Mouse (Mus musculus) heart, embryonic 15.5 days (tissue): ENCODE measurements around the gene Cd300ld4. TPM values are rescaled to one million over a fixed set of nuclear protein-coding genes. Genes with fewer than 3 reads are reported as not detected.
"Not testable (repeated sequence)": the region's sequence is repeated elsewhere in the genome, so short reads cannot be mapped to it uniquely, and the experiment has no call there.

ENCODE experiments used
- ATAC-seq: fragments of 200-750 bp; cut with Nextera tagmentation; replicated peaks from 2 replicates; pipeline ENCODE4 v1.8.0; 2017; ENCODE audit warnings: low read depth, moderate TSS enrichment; ENCODE audit not compliant: insufficient number of reproducible peaks, insufficient read depth, low FRiP score
- H3K27ac ChIP-seq: fragments of 300-500 bp; sonication (generic); 2 replicates; pipeline ENCODE4 v1.5.1; 2015; ENCODE audit warnings: mild to moderate bottlenecking, inconsistent platforms
- H3K27me3 ChIP-seq: fragments of 300-500 bp; sonication (generic); 2 replicates; pipeline ENCODE4 v1.6.1; 2015; ENCODE audit warnings: inconsistent platforms
- H3K36me3 ChIP-seq: fragments of 300-500 bp; sonication (generic); 2 replicates; pipeline ENCODE4 v1.6.1; 2015; ENCODE audit warnings: mild to moderate bottlenecking, inconsistent platforms
- H3K4me1 ChIP-seq: fragments of 300-500 bp; sonication (generic); replicated peaks from 2 replicates; pipeline ENCODE4 v1.6.1; 2015; ENCODE audit warnings: inconsistent platforms
- H3K4me2 ChIP-seq: fragments of 300-500 bp; sonication (generic); 2 replicates; pipeline ENCODE4 v1.6.1; 2015; ENCODE audit warnings: inconsistent platforms, mild to moderate bottlenecking, moderate library complexity
- H3K4me3 ChIP-seq: fragments of 300-500 bp; sonication (generic); 2 replicates; pipeline ENCODE4 v1.5.1; 2015; ENCODE audit warnings: mild to moderate bottlenecking, inconsistent platforms
- H3K9ac ChIP-seq: fragments of 300-500 bp; sonication (generic); 2 replicates; pipeline ENCODE4 v1.6.1; 2015; ENCODE audit warnings: mild to moderate bottlenecking, inconsistent platforms
- H3K9me3 ChIP-seq: fragments of 300-500 bp; sonication (generic); replicated peaks from 2 replicates; pipeline ENCODE4 v1.6.1; 2016; ENCODE audit warnings: inconsistent platforms
- WGBS: fragments of 180-500 bp; shearing (Covaris S2); methylation state at CpG from one replicate; pipeline ENCODE4 v1.1.7; 2015; ENCODE audit warnings: mixed read lengths; 5-methylcytosine and 5-hydroxymethylcytosine counted together
- polyA plus RNA-seq: library from polyadenylated mRNA; unstranded; fragments of >200 nt; fragmentation: Nextera tagmentation; extraction: Ambion mirVana; gene quantifications from 2 replicates; pipeline ENCODE4 v1.2.1, GENCODE M21; 2015

The Cd300ld4 gene
- polyA plus RNA-seq = not detected in 2 replicates

DNA sequence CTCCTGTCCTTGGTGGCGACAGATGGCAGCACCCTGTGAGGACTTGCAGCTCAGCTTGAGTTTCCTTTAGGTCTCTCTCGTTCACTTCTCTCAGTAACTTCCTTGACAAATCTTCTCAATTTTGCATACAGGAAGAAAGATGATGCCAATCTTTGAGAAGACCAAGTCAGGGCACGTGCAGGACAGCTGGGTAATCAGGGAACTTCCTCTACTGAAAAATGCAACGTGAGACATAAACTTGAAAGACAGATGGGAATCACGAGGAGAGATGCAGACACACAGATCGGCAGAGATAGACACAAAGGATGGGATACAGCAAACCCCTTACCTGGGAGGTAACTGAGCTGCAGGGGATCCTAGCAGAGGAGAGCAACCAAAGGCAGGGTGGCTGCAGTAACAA lies at the start of gene Cd300ld4:
Gene Cd300ld4, minus strand, starts transcription at position 101 of the 400 bp plus-strand sequence.
- not testable (repeated sequence) for H3K27ac ChIP-seq, H3K9ac ChIP-seq, H3K27me3 ChIP-seq, ATAC-seq, H3K4me2 ChIP-seq, H3K36me3 ChIP-seq, H3K4me3 ChIP-seq, H3K9me3 ChIP-seq, H3K4me1 ChIP-seq
- no CpG with 5 or more reads among the region's 6 CpGs for WGBS

DNA sequence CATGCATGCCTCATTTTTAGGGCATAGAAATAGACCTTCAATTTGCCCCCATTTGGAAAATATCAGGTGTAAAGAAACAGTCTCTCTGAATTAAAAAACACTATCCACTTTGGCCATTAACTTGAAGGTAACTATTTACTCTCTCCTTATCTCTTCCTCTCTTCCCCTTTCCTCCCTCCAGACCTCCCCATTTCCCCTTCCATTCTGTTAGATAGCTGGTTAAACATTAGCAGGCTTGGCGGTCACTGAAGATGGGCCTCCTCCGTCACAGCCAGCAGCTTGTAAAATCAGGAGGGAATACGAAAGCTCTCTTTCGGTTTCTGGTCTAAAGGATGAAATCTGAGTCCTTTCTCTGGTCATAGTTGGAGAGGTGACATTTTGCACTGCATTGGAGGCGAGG lies 49.0 kb upstream of the Cd300ld4 start:
- Histone ChIP-seq H3K9ac (no peak overlapping the region), H3K9me3 (no peaks in the 10 kb centered on the region), H3K4me2 (no peak overlapping the region), H3K4me1 (0 out of 2 replicates have a peak, but pooled peaks cover 4% of the 10 kb centered on the region), H3K4me3 (no peak overlapping the region), H3K36me3 (no peaks in the 10 kb centered on the region), H3K27me3 (no peaks in the 10 kb centered on the region; the same call in 1 of the 2 replicates), H3K27ac (no peak overlapping the region)
- 46% methylated on average over 5 of the region's 5 CpGs for WGBS
- ATAC-seq = no peak

DNA sequence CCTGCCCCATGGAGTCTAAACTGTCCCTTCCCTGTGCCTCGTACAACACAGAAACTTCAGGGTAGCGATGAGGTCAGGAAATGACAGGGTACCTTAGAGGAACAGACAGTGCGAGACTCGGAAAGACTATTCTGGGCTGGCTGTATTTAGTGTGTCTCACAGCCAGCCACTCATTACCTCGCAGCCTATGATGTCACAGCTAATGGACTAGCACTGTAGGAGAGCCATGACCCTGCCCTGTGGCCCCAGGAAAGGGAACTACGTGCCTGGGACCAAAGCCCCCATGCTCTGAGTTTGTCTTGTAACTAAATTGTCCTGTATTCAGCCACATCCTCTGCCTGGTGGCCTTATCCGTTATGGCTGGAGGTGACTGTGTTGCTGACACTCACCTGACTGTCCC lies 48.6 kb upstream of the Cd300ld4 start:
- 50% methylated on average over 7 of the region's 7 CpGs for WGBS
- Histone ChIP-seq H3K4me3 (no peak overlapping the region), H3K4me1 (0 out of 2 replicates have a peak, but pooled peaks cover 4% of the 10 kb centered on the region), H3K4me2 (no peak overlapping the region), H3K27me3 (no peaks in the 10 kb centered on the region; the same call in 1 of the 2 replicates), H3K36me3 (no peaks in the 10 kb centered on the region), H3K27ac (no peak overlapping the region), H3K9me3 (no peaks in the 10 kb centered on the region), H3K9ac (no peak overlapping the region)
- no peak for ATAC-seq

DNA sequence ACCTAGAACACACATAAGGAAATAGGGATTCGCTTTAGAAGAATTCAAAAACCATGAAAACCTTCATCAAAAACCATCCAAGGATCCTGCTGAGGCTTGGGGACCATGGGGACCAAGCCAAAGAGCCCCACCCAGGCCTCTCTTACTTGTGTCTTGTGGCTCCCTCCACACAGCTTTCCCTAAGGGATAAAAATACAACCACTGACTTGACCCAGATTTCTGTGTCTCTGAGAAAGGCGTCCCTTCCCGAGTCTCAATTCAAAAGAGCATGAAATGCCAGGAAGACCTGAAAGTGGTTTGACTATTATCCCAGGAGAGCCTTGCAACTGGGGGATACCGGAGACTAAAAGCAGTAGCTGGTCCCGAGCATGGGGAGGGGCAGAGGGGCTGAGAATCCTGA lies 46.2 kb upstream of the Cd300ld4 start:
- WGBS = 66% methylated on average over 5 of the region's 5 CpGs
- H3K4me2 ChIP-seq = no peak overlapping the region
- no peaks in the 10 kb centered on the region; the same call in 1 of the 2 replicates for H3K27me3 ChIP-seq
- no peak overlapping the region for H3K4me3 ChIP-seq
- no peak overlapping the region for H3K27ac ChIP-seq
- no peak overlapping the region for H3K9ac ChIP-seq
- no peak for ATAC-seq
- 0 out of 2 replicates have a peak, but pooled peaks cover 4% of the 10 kb centered on the region for H3K4me1 ChIP-seq
- no peaks in the 10 kb centered on the region for H3K36me3 ChIP-seq
- H3K9me3 ChIP-seq = no peaks in the 10 kb centered on the region

DNA sequence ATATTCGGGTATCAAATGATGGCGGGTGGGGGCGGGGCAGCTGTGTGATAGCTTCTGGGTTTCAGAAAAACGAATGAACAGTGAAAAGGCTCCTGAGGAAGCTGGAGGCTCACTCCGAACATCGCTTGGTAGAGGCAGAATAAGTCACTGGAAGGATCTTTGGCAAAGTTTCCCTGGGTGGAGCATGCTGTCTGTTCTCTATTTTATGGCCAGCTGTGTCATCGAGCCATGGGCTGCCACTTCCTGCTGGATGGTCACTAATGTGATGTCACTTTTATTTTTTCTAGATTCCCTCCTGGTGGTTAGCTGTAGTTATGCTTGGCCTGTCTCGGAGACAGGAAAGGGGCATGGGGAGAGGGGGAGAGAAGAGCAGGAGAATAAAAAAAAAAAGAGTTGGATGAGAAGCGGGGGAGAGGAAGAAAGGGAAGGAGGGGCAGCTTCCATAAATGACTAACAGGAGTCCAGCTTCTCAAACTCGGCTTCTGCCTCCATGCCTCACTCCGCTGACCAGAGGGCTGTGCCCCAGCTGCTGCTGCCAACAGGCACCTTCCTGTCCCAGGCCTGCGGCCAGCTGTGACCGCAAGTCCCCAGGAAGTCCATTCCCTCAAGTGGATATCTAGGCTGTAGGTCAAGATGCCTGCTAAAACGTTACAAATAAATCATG lies 45.0 kb upstream of the Cd300ld4 start:
- H3K4me3 ChIP-seq = no peak overlapping the region
- H3K9me3 ChIP-seq = no peaks in the 10 kb centered on the region
- no peaks in the 10 kb centered on the region; the same call in 1 of the 2 replicates for H3K27me3 ChIP-seq
- ATAC-seq = no peak
- H3K36me3 ChIP-seq = no peaks in the 10 kb centered on the region
- H3K27ac ChIP-seq = no peak overlapping the region
- no peak overlapping the region for H3K9ac ChIP-seq
- peak overlapping the region; percentile 29 for H3K4me2 ChIP-seq
- WGBS = 22% methylated on average over 14 of the region's 14 CpGs
- 0 out of 2 replicates have a peak, but pooled peaks cover 4% of the 10 kb centered on the region for H3K4me1 ChIP-seq

DNA sequence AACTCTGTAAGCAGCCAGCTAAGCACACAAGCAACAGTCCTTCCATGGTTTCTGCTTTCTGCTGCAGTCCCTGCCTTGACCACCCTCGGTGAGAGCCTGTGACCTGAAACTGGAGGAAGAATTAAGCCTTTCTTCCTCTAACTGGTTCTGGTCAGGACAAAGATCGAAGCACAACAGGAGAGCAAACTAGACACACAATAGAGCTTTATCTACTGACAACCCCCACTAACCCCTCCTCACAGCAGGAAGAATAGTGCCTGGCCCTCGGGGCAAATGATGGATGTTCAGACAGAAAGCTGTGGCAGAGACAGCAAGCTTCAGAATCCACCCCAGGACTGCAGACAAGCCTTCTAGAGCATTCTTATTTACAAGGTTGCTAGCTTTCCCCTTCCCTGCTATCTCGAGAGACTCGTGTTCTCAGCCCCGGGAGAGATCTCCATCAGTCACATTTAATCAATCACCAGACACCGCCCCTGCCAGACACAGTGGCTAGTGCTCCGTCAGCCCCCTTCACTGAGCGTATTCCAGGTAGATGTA lies 44.3 kb upstream of the Cd300ld4 start:
- no peak for ATAC-seq
- Histone ChIP-seq H3K9ac (no peak overlapping the region), H3K4me3 (no peak overlapping the region), H3K36me3 (no peaks in the 10 kb centered on the region), H3K4me1 (0 out of 2 replicates have a peak, but pooled peaks cover 4% of the 10 kb centered on the region), H3K27me3 (no peaks in the 10 kb centered on the region; the same call in 1 of the 2 replicates), H3K27ac (no peak overlapping the region), H3K9me3 (no peaks in the 10 kb centered on the region), H3K4me2 (peak overlapping the region; percentile 29; the same call in 1 of the 2 replicates)
- whole genome bisulfite sequencing = 8% methylated on average over 9 of the region's 9 CpGs

DNA sequence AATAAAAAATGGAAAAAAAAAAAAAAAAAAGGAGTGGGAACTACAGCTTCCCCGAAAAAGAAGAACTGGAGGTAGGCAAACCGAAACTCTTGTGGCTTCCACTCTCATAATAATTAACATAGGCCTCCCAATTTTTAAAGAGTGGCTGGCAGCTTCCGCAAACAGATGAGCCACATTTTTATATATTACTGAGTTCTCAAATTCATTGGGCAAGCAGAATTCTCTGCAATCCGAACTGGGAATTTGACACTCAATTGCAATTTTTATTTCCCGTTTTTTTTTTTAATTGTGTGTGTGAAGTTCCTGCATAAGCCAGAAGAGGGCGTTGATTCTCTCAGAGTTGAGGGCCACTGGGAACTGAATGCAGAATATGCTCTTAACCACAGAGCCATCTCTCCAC lies 40.0 kb upstream of the Cd300ld4 start:
- Histone ChIP-seq H3K27me3 (peaks cover 3% of the 10 kb centered on the region; the same call in 1 of the 2 replicates), H3K4me2 (no peak overlapping the region), H3K9me3 (no peaks in the 10 kb centered on the region), H3K27ac (no peak overlapping the region), H3K9ac (no peak overlapping the region), H3K36me3 (no peaks in the 10 kb centered on the region), H3K4me1 (0 out of 2 replicates have a peak, but pooled peaks cover under 1% of the 10 kb centered on the region), H3K4me3 (no peak overlapping the region)
- 60% methylated on average over 6 of the region's 6 CpGs for WGBS
- no peak for ATAC-seq

DNA sequence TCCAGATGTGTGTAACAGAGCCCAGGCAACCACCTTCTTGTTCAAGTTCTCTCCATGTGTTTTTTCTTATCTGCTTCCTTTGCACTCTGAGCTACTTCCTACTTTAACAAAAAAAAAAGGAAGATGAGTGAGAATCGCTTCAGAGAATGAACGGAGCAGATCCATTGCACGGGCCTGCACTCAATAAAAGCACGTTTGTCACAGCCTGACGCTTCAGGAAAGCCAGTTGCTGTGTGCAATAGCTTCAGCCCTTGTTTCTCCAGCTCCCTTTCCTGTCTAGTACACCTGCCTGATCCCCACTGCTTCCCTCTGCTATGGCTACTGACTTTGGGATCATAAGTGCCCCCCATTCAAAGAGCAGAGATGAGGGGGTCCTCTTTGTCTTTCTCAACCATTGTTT lies 35.3 kb upstream of the Cd300ld4 start, which contains the start of gene Cd300e:
Gene Cd300e, minus strand, starts transcription at position 101 of the 400 bp plus-strand sequence.
- H3K4me1 ChIP-seq = no peaks in the 10 kb centered on the region
- H3K4me3 ChIP-seq = no peak within 1 kb of the TSS
- no peak within 1 kb of the TSS for H3K4me2 ChIP-seq
- WGBS = 33% methylated on average over 5 of the region's 5 CpGs
- no peaks in the 10 kb centered on the region for H3K36me3 ChIP-seq
- no peak within 1 kb of the TSS for H3K9ac ChIP-seq
- no peak within 1 kb of the TSS for H3K27ac ChIP-seq
- peaks cover 3% of the 10 kb centered on the region; the same call in 1 of the 2 replicates for H3K27me3 ChIP-seq
- no peak for ATAC-seq
- no peaks in the 10 kb centered on the region for H3K9me3 ChIP-seq

DNA sequence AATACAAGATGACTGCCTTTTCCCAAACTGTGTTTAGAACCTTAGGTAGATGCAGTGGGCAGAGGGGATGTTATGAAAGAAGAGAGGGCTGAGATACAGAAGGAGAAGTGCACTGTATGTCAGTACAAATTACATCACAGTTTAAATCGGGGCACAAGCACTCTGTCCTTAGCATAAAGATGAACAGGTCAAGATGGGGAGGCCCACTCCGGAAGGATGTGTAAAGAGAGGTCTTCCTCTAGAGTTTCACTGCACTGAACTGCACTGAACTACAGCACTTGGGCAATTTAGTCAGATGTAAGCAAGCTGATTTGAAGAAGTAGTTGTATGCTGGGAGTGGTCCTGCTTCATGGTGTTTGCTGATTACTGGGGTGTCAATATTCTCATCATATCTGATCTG lies 33.0 kb upstream of the Cd300ld4 start:
- Histone ChIP-seq H3K9me3 (no peaks in the 10 kb centered on the region), H3K4me3 (no peak overlapping the region), H3K27me3 (peaks cover 3% of the 10 kb centered on the region; the same call in 1 of the 2 replicates), H3K4me1 (no peaks in the 10 kb centered on the region), H3K36me3 (no peaks in the 10 kb centered on the region), H3K4me2 (no peak overlapping the region), H3K27ac (no peak overlapping the region), H3K9ac (no peak overlapping the region)
- no peak for ATAC-seq
- 69% methylated on average over 2 of the region's 2 CpGs for WGBS

DNA sequence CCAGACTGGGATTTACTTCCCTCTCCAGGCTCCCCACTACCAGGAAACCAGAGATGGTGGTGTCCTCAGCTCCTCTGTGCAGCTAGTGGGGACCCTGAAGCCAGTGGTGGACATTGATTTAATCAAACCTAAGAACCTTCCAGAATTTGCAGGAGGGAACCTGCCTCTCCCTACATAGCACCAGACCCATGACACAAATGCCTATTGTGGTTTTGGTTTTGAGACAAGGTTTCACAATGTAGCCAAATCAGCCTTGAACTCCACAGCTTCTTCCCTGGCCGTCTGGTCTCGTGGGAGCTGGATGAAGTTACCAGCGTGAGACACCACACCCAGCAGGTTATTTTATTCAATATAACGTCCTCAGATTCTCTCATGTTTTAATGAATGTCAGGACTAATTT lies 31.9 kb upstream of the Cd300ld4 start:
- WGBS = 60% methylated on average over 4 of the region's 4 CpGs
- no peaks in the 10 kb centered on the region for H3K36me3 ChIP-seq
- no peak overlapping the region for H3K4me3 ChIP-seq
- peaks cover 3% of the 10 kb centered on the region; the same call in 1 of the 2 replicates for H3K27me3 ChIP-seq
- no peaks in the 10 kb centered on the region for H3K9me3 ChIP-seq
- H3K27ac ChIP-seq = no peak overlapping the region
- no peaks in the 10 kb centered on the region for H3K4me1 ChIP-seq
- H3K4me2 ChIP-seq = no peak overlapping the region
- ATAC-seq = no peak
- no peak overlapping the region for H3K9ac ChIP-seq

DNA sequence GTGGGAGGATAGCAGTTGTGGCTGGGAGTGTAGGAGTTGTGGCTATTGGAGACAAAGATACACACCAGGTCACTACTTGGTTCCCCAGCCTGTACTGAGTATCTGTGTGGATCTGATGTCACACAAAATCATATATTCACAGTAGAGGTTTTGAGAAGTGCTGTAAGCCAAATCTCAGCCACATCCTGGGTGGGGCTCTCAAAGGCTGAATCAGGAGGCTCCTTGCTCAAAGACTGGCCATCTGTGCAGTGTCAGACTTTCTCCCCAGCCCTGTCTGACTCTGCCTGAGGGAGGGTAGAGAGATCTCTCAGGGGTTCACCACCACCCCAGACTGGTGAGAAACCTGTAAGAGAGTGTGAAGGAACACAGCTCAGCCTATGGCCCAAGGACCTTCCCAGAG lies 27.7 kb upstream of the Cd300ld4 start:
- H3K36me3 ChIP-seq = no peaks in the 10 kb centered on the region
- H3K4me2 ChIP-seq = no peak overlapping the region
- H3K4me3 ChIP-seq = no peak overlapping the region
- no peaks in the 10 kb centered on the region for H3K4me1 ChIP-seq
- no peak overlapping the region for H3K27ac ChIP-seq
- no peaks in the 10 kb centered on the region; the same call in 1 of the 2 replicates for H3K27me3 ChIP-seq
- no peak for ATAC-seq
- no peak overlapping the region for H3K9ac ChIP-seq
- no peaks in the 10 kb centered on the region for H3K9me3 ChIP-seq
